Mouse (Mus musculus): ENCODE measurements around the gene Gm17018. TPM values are rescaled to one million over a fixed set of nuclear protein-coding genes. Genes with fewer than 3 reads are reported as not detected.

The Gm17018 gene
- total and polyA plus RNA-seq, 3 experiments = 6.1 to 22.4 (median 22.1) TPM

- Histone ChIP-seq H3K27ac (no peak overlapping the region), H3K36me3 (ENCODE audit: control insufficient read depth, insufficient read depth, low read length) (no peaks in the 10 kb centered on the region), H3K27me3 (ENCODE audit: control insufficient read depth, insufficient read depth, low read length) (no peaks in the 10 kb centered on the region), H3K4me1 (ENCODE audit: control insufficient read depth, insufficient read depth, low read length) (no peaks in the 10 kb centered on the region), H3K79me2 (replicated peaks; ENCODE audit: control insufficient read depth, insufficient read depth, low read length) (no peaks in the 10 kb centered on the region), H3K9ac (ENCODE audit: low read depth, low read length) (no peak overlapping the region), H3K4me3 (no peak overlapping the region)
- no peak for DNase-seq
- WGBS = 74% methylated on average over 5 of the region's 5 CpGs
- intact Hi-C loops (cut with DNase I) = no loop called here
- no peak for TF ChIP-seq EP300 (IDR thresholded peaks at IDR 0.05; ENCODE audit: insufficient read depth, low read depth, low read length)
- TF ChIP-seq POLR2A (IDR thresholded peaks at IDR 0.05; ENCODE audit: insufficient read depth, low read depth, low read length) = no peak
- no peak for TF ChIP-seq CTCF (IDR thresholded peaks at IDR 0.05)
Measured at GRCm38 (mm10) chr19:45610823-45611222, 50.4 kb downstream of the Gm17018 start.

- intact Hi-C loops (cut with DNase I) = no loop called here
- H3K36me3 ChIP-seq (ENCODE audit: control insufficient read depth, insufficient read depth, low read length) = no peaks in the 10 kb centered on the region
- no peak for DNase-seq
Measured at GRCm38 (mm10) chr19:45614375-45614774, 54.0 kb downstream of the Gm17018 start.

GRCm38 (mm10) chr19:45614928-45615327, 54.5 kb downstream of the Gm17018 start:
- Histone ChIP-seq H3K36me3 (ENCODE audit: control insufficient read depth, insufficient read depth, low read length) (no peaks in the 10 kb centered on the region), H3K79me2 (replicated peaks; ENCODE audit: control insufficient read depth, insufficient read depth, low read length) (no peaks in the 10 kb centered on the region), H3K27me3 (ENCODE audit: control insufficient read depth, insufficient read depth, low read length) (no peaks in the 10 kb centered on the region), H3K27ac (no peak overlapping the region), H3K4me1 (ENCODE audit: control insufficient read depth, insufficient read depth, low read length) (no peaks in the 10 kb centered on the region), H3K9ac (ENCODE audit: low read depth, low read length) (no peak overlapping the region), H3K4me3 (no peak overlapping the region)
- intact Hi-C loops (cut with DNase I) = no loop called here
- no peak for TF ChIP-seq POLR2A (IDR thresholded peaks at IDR 0.05; ENCODE audit: insufficient read depth, low read depth, low read length)
- TF ChIP-seq CTCF (IDR thresholded peaks at IDR 0.05) = no peak
- no peak for TF ChIP-seq EP300 (IDR thresholded peaks at IDR 0.05; ENCODE audit: insufficient read depth, low read depth, low read length)
- no peak for DNase-seq
- 86% methylated on average over 3 of the region's 3 CpGs for WGBS

More at GRCm38 (mm10) chr19:45614375-45614774, 54.0 kb downstream of the Gm17018 start:
- no peak for TF ChIP-seq EP300 (IDR thresholded peaks at IDR 0.05; ENCODE audit: insufficient read depth, low read depth, low read length)
- TF ChIP-seq CTCF (IDR thresholded peaks at IDR 0.05) = no peak
- no peak for TF ChIP-seq POLR2A (IDR thresholded peaks at IDR 0.05; ENCODE audit: insufficient read depth, low read depth, low read length)
- no peak overlapping the region for H3K4me3 ChIP-seq
- no peaks in the 10 kb centered on the region for H3K4me1 ChIP-seq (ENCODE audit: control insufficient read depth, insufficient read depth, low read length)
- 78% methylated on average over 8 of the region's 8 CpGs for WGBS
- no peak overlapping the region for H3K27ac ChIP-seq
- H3K27me3 ChIP-seq (ENCODE audit: control insufficient read depth, insufficient read depth, low read length) = no peaks in the 10 kb centered on the region
- H3K9ac ChIP-seq (ENCODE audit: low read depth, low read length) = no peak overlapping the region
- no peaks in the 10 kb centered on the region for H3K79me2 ChIP-seq (replicated peaks; ENCODE audit: control insufficient read depth, insufficient read depth, low read length)

- H3K4me3 ChIP-seq = no peak overlapping the region
- intact Hi-C loops (cut with DNase I) = no loop called here
- WGBS = 90% methylated on average over 12 of the region's 12 CpGs
Measured at GRCm38 (mm10) chr19:45615415-45616213, 55.2 kb downstream of the Gm17018 start.

GRCm38 (mm10) chr19:45616214-45616518, 55.8 kb downstream of the Gm17018 start:
- H3K4me1 ChIP-seq (ENCODE audit: control insufficient read depth, insufficient read depth, low read length) = no peaks in the 10 kb centered on the region
- H3K27ac ChIP-seq = no peak overlapping the region
- intact Hi-C loops (cut with DNase I) = no loop called here
- no peaks in the 10 kb centered on the region for H3K27me3 ChIP-seq (ENCODE audit: control insufficient read depth, insufficient read depth, low read length)
- no peaks in the 10 kb centered on the region for H3K79me2 ChIP-seq (replicated peaks; ENCODE audit: control insufficient read depth, insufficient read depth, low read length)
- DNase-seq = no peak
- no peak overlapping the region for H3K4me3 ChIP-seq
- no peak overlapping the region for H3K9ac ChIP-seq (ENCODE audit: low read depth, low read length)
- no peak for TF ChIP-seq CTCF (IDR thresholded peaks at IDR 0.05)
- TF ChIP-seq EP300 (IDR thresholded peaks at IDR 0.05; ENCODE audit: insufficient read depth, low read depth, low read length) = no peak
- no peak for TF ChIP-seq POLR2A (IDR thresholded peaks at IDR 0.05; ENCODE audit: insufficient read depth, low read depth, low read length)
- 88% methylated on average over 4 of the region's 4 CpGs for WGBS
- H3K36me3 ChIP-seq (ENCODE audit: control insufficient read depth, insufficient read depth, low read length) = no peaks in the 10 kb centered on the region

More at GRCm38 (mm10) chr19:45615415-45616213, 55.2 kb downstream of the Gm17018 start:
- Histone ChIP-seq H3K4me1 (ENCODE audit: control insufficient read depth, insufficient read depth, low read length) (no peaks in the 10 kb centered on the region), H3K79me2 (replicated peaks; ENCODE audit: control insufficient read depth, insufficient read depth, low read length) (no peaks in the 10 kb centered on the region), H3K36me3 (ENCODE audit: control insufficient read depth, insufficient read depth, low read length) (no peaks in the 10 kb centered on the region), H3K9ac (ENCODE audit: low read depth, low read length) (no peak overlapping the region), H3K27me3 (ENCODE audit: control insufficient read depth, insufficient read depth, low read length) (no peaks in the 10 kb centered on the region), H3K27ac (no peak overlapping the region)
- TF ChIP-seq EP300 (IDR thresholded peaks at IDR 0.05; ENCODE audit: insufficient read depth, low read depth, low read length) (no peak), POLR2A (IDR thresholded peaks at IDR 0.05; ENCODE audit: insufficient read depth, low read depth, low read length) (no peak), CTCF (IDR thresholded peaks at IDR 0.05) (no peak)
- no peak for DNase-seq

GRCm38 (mm10) chr19:45616735-45617134, 56.3 kb downstream of the Gm17018 start:
- intact Hi-C loops (cut with DNase I) = no loop called here
- Histone ChIP-seq H3K36me3 (ENCODE audit: control insufficient read depth, insufficient read depth, low read length) (no peaks in the 10 kb centered on the region), H3K79me2 (replicated peaks; ENCODE audit: control insufficient read depth, insufficient read depth, low read length) (no peaks in the 10 kb centered on the region), H3K27ac (no peak overlapping the region), H3K4me1 (ENCODE audit: control insufficient read depth, insufficient read depth, low read length) (no peaks in the 10 kb centered on the region), H3K4me3 (no peak overlapping the region), H3K27me3 (ENCODE audit: control insufficient read depth, insufficient read depth, low read length) (no peaks in the 10 kb centered on the region), H3K9ac (ENCODE audit: low read depth, low read length) (no peak overlapping the region)
- TF ChIP-seq EP300 (IDR thresholded peaks at IDR 0.05; ENCODE audit: insufficient read depth, low read depth, low read length) = no peak
- WGBS = 78% methylated on average over 7 of the region's 7 CpGs
- DNase-seq = no peak

Data from heart, adult 2 months (tissue).